Mouse (Mus musculus) T-cell, adult 2 months (primary cell): ENCODE results near the gene Pomgnt2.

Experiments
- DNase-seq: peaks from one replicate; pipeline ENCODE4 v3.0.0; 2022; ENCODE audit warnings: low spot score

Gene Pomgnt2

GRCm38 (mm10) chr9:122012816-122013215 is 15.9 kb upstream of the Pomgnt2 start:
- DNase-seq = no peak

GRCm38 (mm10) chr9:122010751-122011150 is 13.8 kb upstream of the Pomgnt2 start:
- no peak for DNase-seq

- DNase-seq = no peak
These were observed 12.0 kb upstream of the Pomgnt2 start for GRCm38 (mm10) chr9:122008876-122009275.

- no peak for DNase-seq
These were observed 9.7 kb upstream of the Pomgnt2 start for GRCm38 (mm10) chr9:122006609-122007008.

- DNase-seq = no peak
These were observed 9.3 kb upstream of the Pomgnt2 start for GRCm38 (mm10) chr9:122006175-122006574.

- no peak for DNase-seq
These were observed 1.1 kb upstream of the Pomgnt2 start for GRCm38 (mm10) chr9:121997978-121998377.

GRCm38 (mm10) chr9:121995508-121996131 is 1.3 kb downstream of the Pomgnt2 start:
- DNase-seq = no peak

- no peak for DNase-seq
These were observed 1.8 kb downstream of the Pomgnt2 start for GRCm38 (mm10) chr9:121995077-121995476.

GRCm38 (mm10) chr9:121993047-121993446 is 3.9 kb downstream of the Pomgnt2 start:
- peak; percentile 20 for DNase-seq

- DNase-seq = no peak
These were observed 5.9 kb downstream of the Pomgnt2 start for GRCm38 (mm10) chr9:121991041-121991440.

GRCm38 (mm10) chr9:121989536-121989935 is 7.4 kb downstream of the Pomgnt2 start:
- DNase-seq = no peak

- DNase-seq = no peak
These were observed 8.0 kb downstream of the Pomgnt2 start for GRCm38 (mm10) chr9:121988910-121989309.

- peak; percentile 51 for DNase-seq
These were observed 12.1 kb downstream of the Pomgnt2 start for GRCm38 (mm10) chr9:121984465-121985461.

GRCm38 (mm10) chr9:121983504-121983903 is 13.4 kb downstream of the Pomgnt2 start:
- peak; percentile 27 for DNase-seq

- DNase-seq = no peak
These were observed 14.2 kb downstream of the Pomgnt2 start for GRCm38 (mm10) chr9:121982665-121983064.

GRCm38 (mm10) chr9:121982214-121982613 is 14.7 kb downstream of the Pomgnt2 start:
- DNase-seq = no peak

- DNase-seq = no peak
These were observed 15.3 kb downstream of the Pomgnt2 start for GRCm38 (mm10) chr9:121981466-121982105.

- DNase-seq = no peak
These were observed 15.9 kb downstream of the Pomgnt2 start for GRCm38 (mm10) chr9:121981046-121981445.

GRCm38 (mm10) chr9:121975321-121975720 is 21.6 kb downstream of the Pomgnt2 start:
- no peak for DNase-seq

GRCm38 (mm10) chr9:121974141-121974986 is 22.5 kb downstream of the Pomgnt2 start:
- no peak for DNase-seq

- no peak for DNase-seq
These were observed 23.7 kb downstream of the Pomgnt2 start for GRCm38 (mm10) chr9:121973207-121973606.
